Mouse (Mus musculus): ENCODE results near the gene Bfsp1. TPM values are rescaled to one million over a fixed set of nuclear protein-coding genes. Genes with fewer than 3 reads are reported as not detected.
A peak's percentile ranks its signal among the peaks of the same experiment; 100 is the strongest.

Gene Bfsp1
- total RNA-seq, 4 experiments from 2014 or later = 1.2 to 3.0 (median 1.9) TPM

DNA sequence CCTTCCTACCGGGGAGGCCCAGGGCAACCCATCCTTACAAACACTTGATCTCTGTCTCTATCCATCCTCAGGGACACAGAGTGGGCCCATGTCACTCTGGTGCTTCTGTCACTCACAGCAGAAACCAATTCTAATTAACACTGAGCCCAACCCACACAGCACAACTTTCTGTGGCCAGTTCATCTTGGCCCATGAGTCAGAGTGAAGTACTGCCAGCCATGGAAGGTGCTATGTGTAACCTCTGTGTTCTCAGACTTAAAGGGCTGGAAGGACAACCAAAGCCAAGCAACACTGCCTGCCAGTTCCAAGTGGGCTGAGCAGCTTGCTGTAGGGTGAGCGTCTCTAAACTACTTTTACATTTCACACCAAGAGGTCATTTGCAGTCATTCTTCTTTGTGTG, 3.8 kb downstream of the Bfsp1 start:
- no peak for DNase-seq (ENCODE audit: low spot score in 2 of 2)

DNA sequence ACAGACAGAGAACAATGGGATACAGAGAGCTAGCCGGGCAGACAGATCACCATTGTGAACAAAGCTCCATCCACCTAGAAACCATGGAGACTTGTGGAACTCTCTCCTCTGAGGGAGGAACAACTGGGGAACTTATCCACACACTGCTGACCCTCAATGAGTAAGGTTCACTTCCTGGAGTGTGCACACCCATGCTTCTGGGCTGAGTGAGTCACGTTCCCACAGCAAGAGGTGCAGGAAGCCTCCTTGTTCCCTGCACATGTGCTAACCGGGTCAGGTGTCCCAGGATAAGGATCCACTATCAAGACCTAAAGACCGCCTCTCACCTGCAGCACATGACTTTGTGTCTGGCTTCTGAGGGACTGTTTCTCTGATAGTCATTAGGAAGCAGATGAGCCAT, 9.5 kb downstream of the Bfsp1 start:
- no peak for DNase-seq (ENCODE audit: low spot score in 2 of 2)

DNA sequence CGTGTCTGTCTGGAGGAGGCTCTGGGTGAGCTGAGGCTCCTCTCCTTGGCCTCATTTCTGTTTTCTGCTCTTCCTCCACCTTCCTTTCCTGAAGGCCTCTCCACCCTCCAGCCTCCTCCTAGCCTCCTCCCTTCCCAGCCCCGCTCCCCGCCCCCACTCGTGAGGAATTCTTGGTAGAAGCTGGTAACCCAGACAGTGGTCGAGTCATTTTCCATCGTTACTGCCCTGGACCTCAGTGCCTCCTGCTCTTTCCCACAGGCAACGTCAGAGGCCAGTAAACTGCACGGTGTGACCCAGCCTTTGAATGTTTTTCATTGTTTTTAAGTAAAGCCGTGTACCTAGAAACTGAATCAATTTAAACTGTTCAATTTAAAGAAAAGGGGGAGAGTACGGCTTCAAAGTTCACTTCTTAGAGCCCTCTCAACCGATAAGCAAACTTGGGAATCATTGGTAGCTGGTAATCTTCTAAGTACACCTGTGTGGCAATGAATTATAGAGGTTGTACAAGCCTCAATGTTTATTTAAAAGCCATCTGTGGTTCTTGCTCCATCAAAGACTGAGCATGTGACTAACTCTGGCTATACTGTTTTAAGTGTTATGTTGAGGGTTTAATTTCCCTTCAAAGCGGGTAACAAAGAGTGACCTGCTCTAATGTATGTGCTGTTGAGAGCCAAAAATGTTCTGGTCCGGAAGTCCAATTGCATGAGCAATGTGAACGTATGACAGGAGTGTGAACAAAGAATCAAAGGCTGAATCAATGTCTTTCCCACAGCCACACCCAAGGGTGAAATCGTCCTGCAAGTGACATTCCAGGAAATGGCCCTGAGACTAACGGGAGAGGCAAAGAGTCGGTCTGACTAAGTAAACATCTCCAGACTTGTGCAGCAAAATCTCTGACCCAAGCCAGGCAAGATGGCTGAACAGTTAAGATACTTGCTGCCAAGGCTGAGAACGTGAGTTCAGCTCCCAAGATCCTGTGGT, 10.4 kb downstream of the Bfsp1 start:
- DNase-seq (ENCODE audit: low spot score in 2 of 2) = no peak

DNA sequence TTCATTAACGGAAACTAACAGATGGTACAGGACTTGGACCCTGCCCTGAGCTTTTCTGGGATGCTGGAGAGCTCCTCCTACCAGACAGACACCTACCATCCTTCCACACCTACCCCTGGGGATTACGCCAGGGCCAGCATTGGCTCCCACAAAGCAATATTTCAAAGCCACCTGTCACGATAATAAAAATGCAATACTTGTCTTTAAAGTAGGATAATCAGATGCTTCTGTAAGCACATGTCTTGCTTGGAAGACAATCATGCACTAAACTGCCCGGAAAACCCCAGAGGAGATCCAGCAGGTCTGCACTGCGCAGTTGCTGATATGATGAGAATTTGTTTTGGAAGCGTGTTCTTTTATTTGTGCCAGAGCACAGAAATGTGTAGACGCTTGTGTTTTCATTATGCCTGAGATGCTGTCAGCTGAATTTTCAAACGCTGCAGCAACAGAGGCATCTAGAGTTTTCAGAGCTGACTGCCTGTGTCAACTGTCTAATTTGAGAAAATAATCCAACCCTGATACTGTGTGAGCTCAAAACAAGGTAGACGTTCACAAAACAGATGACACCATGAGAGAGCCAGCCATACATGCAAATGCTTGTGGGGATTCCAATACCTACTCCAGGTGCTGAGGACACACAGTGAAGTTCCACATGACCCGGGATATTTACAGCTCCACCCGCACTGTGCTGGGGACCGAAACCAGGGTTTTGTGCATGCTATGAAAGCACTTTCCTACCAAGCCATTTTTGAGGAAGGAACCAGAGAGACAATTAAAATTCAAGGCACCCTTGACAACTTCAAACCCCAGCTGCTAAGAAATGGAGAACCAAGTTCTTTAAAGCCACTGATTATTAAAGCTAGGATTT, 11.4 kb downstream of the Bfsp1 start:
- DNase-seq (ENCODE audit: low spot score in 2 of 2) = peak; percentile 19 to 46

DNA sequence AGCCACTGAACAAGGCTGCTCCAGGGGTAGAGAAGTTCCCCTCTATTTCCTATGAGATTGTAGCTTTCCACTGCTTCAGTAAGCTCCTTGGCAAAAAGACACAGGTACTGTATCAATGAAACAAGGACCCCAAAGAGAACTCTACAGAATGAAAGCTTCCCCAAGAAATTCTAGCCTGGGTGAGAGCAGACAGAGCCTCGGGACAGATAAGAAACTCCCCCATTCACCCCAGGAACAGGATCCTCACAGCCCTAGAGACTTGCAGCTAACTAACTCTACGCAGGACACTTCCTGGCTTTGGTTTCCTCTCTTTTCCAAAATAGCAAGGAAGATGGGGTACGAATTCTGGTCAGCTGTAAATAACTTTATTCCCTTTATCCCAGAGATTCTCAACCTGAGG, 15.7 kb downstream of the Bfsp1 start:
- no peak for DNase-seq (ENCODE audit: low spot score in 2 of 2)

DNA sequence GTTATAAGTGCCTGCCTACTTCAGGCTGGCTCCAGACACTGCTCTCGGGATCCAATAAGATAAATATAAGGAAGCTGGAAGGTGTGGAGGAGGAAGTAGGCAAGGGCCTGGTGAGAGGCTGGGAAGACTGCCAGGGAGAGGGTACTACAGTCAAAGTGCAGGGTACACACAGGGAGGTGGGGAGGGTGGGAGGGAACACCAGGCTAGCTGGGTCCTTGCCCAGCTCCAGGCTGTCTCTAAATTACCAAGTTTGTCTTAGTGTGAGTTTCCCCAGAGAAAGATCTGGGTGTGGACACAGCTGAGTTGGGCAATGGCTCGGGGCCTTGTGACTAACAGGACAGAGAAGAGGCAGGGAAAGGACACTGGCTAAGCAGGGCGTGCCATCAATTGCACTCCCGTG, 16.2 kb downstream of the Bfsp1 start:
- no peak for DNase-seq (ENCODE audit: low spot score in 2 of 2)

GRCm38 (mm10) chr2:143844779-143845178, 18.2 kb downstream of the Bfsp1 start:
- no peak for DNase-seq (ENCODE audit: low spot score in 2 of 2)

GRCm38 (mm10) chr2:143841536-143841935, 21.4 kb downstream of the Bfsp1 start:
- DNase-seq (ENCODE audit: low spot score in 2 of 2) = no peak

- DNase-seq (ENCODE audit: low spot score in 2 of 2) = no peak
Measured at GRCm38 (mm10) chr2:143840895-143841294, 22.1 kb downstream of the Bfsp1 start.

DNA sequence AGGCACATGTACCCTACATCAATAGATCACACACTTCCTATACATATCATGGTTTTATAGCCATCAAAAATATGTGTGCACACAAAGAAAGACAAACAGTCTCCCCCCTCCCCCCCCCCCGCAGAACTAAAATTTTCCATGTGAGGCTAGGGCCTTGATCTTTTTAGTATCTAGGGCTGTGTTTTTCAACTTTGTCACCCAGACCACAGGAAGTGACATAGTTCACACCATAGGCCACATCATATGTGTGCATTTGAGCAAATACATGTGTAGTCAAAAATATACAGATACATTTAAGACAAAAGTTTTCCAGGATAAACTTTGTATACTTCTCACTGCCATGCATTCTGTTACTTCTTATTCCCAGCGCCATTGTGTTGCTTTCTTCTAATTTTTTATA, 23.5 kb downstream of the Bfsp1 start:
- DNase-seq (ENCODE audit: low spot score in 2 of 2) = no peak

- DNase-seq (ENCODE audit: low spot score in 2 of 2) = no peak
Measured at GRCm38 (mm10) chr2:143838698-143839097, 24.3 kb downstream of the Bfsp1 start.

DNA sequence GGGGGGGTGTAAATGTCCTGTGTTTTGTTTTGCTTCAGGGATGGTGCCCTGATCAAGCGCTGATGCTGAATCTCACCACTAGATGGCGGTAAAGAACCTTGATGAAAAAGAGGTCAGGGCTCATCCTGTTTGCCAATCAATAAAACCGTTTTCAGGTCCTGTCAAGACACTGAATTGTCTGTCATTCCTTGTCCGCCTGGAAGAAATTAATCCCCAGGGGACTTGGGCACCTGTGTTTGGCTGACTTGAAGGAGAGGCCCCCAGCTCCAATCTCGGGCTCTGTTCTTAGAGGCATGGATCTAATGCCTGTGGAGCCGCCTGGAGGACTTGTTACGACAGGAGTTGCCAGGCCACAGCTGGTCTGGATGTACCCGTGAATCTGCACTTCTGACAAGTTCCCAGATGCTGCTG, 25.7 kb downstream of the Bfsp1 start:
- DNase-seq (ENCODE audit: low spot score in 2 of 2) = peak; percentile 54 to 82

DNA sequence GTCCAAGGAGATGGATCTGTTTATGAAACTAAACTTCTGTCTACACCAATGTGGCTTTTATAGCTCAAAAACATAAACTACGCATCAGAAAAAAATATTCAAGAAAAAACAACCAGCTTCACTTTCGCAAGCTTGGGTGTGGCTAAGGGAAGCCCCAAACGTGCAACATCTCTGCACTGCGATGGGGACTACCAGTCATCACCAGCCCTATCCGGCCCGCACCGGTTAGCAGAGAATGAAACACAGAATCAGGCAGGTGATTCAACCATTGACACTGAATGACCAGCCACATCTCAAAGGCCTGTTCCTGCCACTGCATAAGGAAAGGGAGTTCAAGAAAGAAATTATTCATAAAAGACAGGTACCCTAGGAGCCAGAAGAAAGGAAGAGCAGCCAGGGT, 27.2 kb downstream of the Bfsp1 start:
- no peak for DNase-seq (ENCODE audit: low spot score in 2 of 2)

GRCm38 (mm10) chr2:143834082-143834481, 28.9 kb downstream of the Bfsp1 start:
- DNase-seq (ENCODE audit: low spot score in 2 of 2) = no peak

DNA sequence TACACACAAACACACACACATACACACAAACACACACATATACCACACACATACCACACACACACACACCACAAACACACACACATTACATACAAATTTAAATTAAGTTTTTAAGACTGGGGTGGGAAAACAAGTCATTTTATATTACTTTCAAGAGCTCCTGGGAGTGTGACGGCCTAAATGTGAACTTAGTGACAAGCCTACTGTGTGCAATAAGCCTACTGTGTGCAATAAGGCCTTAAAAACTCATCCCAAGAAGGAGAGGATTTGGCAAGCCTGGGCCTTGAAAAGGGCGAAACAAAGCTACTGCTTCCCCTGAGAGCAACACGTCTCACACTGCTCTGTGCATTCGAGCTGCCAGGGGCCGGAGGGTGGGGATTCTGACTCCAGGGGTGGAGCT, 30.3 kb downstream of the Bfsp1 start:
- no peak for DNase-seq (ENCODE audit: low spot score in 2 of 2)

DNA sequence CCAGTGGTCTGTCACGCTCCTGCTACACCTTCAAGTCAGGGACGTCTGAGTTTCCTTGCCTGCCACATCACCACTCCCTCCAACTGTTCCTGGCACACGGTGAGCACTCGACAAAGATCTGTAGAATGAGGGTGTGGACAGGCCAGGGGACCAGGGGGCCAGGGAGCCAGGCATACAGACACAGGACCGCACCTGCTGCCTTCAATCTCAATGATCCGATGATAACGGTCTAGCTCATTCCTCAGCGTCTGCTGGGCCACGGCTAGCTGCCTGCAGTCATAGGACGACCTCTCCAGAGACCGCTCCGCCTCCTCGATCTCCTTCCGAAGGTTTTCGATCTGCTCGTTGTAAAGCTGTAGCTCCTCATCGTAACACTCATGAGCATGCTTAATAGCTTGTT, 31.3 kb downstream of the Bfsp1 start:
- no peak for DNase-seq (ENCODE audit: low spot score in 2 of 2)

GRCm38 (mm10) chr2:143813461-143813860, 49.5 kb downstream of the Bfsp1 start:
- no peak for DNase-seq (ENCODE audit: low spot score in 2 of 2)

DNA sequence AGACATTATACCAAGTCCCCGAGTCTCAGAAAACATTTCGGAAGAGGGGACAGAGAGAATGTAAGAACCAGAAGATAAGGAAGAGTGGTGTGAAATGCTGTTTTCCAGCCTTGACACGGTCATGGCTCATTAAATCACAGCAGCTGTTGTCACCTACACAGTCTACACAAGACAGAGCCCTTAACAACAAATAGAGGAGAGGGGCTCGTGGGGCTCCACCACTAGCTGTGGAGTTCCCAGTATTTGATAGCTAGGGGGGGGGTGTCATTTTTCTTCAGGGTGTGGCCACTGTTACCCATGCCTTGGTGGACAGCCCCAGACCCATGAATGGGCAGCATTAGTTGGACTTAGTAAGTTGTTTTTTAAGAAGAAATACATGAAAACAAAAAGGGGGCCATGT, 50.7 kb downstream of the Bfsp1 start:
- no peak for DNase-seq (ENCODE audit: low spot score in 2 of 2)

GRCm38 (mm10) chr2:143808789-143809188, 54.2 kb downstream of the Bfsp1 start:
- DNase-seq (ENCODE audit: low spot score in 2 of 2) = no peak

DNA sequence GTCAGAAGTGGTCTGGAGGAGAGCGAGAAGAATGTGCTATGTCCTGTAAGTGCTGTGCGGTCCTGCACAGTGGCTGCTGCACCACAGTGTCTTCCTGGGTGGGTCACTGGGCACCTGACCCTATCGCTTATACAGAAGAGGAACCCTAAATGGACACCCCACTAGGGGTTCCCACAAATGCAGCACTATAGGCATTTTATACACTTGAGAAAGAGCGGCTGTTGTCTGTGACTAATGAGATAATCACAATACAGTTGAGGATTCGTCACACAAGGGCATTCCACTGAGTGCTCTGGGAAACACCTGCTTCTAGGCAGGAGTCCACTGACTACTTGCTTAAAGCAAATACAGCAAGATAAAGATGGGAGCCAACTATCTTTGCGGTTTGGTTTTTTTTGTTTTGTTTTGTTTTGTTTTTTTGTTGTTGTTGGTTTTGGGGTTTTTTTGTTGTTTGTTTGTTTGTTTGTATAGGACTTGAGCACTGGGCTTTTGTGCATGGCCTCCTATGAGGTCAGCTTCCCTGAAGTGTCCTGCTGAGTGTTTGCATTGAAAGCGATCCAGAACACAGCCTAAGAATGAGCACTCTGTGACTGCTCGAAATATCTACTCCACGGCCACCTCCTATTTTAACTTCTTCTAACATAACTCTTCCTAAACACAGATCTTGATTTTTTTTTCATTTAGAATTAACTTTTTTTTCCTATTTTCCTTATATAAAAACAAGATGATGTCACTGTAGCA, 55.9 kb downstream of the Bfsp1 start:
- no peak for DNase-seq (ENCODE audit: low spot score in 2 of 2)

DNA sequence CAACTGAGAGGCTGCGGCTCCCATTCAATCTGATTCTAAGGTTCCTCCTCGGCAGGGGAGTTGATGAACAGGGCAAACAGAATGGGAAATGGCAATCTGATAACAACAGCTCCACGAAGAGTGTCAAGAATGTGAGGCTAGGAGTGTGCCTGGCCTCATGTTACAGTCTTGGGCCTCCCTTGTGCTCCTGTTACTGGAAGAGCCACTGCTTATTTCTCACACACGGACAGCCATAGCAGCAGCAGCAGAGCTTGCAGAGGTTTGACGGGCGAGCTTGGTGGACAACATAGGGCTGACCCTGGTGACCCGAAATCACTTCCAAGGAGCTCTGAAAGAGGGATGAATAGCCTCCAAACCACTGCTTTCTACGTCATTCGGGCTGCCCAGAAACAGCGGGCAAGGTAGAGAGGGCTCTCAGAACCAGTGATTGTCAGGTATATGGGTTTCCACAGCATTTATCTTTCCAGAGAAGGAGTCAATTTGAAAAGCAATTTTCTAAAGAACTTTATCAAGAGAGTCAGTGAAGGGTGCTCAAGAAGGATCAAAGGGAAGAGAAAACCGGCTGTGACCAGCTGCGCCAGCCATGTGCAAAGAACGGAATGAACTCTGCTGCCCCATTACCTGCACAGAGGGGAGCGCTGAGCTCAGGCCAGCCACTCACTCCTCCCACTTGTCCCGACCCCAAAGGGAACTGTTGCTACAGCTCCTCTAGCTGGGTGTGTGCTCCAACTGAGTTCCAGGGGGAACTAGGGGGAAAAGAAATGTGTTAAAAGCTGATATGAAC, 56.6 kb downstream of the Bfsp1 start:
- DNase-seq (ENCODE audit: low spot score in 2 of 2) = no peak

Measured in layer of hippocampus, adult 8-10 months (tissue).